Mouse (Mus musculus) lung, postnatal 14 days (tissue): ENCODE data around the gene Lyst.
A peak's percentile ranks its signal among the peaks of the same experiment; 100 is the strongest.
"Not testable (repeated sequence)": the region's sequence is repeated elsewhere in the genome, so short reads cannot be mapped to it uniquely, and the experiment has no call there.

Source experiments
- DNase-seq: peaks from one replicate; pipeline ENCODE4 v3.0.0; 2021

Lyst gene

DNA sequence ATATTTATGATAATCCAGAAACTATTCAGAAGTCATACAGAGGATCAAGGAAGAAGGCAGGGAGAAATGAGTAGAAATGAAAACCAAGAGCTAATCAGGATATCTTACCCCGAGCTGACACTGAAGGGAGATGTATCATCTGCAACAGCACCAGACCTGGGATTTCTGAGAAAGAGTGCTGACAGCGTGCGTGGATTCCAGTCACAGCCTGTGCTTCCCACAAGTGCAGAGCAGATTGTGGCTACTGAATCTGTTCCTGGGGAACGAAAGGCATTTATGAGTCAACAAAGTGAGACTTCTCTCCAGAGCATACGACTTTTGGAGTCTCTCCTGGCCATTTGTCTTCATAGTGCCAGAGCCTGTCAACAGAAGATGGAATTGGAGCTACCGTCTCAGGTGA is 47.8 kb downstream of the Lyst start:
- no peak for DNase-seq

DNA sequence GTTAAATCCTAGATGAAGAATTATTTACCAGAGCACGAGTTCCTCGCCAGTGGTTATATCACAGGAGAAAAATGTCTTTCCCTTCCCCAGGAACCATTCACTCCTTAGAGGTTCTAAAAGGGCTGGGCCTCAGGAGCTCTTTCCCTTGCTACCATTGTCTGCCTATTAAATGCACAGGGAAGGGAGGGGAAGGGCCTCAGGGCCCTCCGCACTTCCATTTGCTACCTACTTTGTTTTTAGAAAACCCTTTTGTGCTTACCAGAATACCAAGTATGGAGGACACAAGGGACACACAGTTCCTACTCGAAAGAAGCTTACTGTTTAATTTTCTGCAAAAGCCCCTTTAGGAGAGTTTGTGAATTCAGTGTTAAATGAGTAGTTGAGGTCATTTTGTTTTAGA is 48.5 kb downstream of the Lyst start:
- DNase-seq: no peak

DNA sequence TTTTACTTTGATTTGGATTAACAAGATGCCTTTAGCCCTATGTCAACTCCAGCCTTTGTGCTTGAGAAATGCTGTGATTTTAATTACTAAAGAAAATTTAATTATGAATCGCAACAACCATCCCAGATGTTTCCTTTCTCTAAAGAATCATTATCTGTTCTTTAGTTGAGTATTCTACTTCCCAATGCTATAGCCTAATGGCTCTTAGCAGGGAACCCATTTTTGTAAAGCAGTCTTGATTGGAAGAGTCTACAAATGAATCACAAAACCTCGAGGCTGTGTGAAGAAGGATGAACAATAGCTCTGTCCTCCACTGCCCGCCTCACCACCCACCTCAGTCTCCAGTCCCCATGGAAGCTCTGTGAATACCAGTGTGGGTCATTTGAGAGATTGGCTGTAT is 57.1 kb downstream of the Lyst start:
- no peak for DNase-seq

DNA sequence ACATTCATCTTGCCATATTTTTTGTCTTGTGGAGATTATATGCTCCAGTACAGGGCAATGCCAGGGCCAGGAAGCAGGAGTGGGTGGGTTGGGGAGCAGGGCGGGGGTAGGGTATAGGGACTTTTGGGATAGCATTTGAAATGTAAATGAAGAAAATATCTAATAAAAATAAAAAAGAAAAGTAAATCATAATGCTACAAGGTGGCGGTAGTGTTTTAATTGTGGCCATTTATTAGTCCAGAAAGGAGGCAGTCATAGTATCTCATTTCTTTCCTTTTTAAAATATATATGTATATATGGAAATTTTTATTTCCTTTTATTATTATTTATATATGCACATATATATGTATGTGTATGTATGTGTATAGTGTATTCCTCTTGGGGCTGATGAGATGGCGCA is 65.3 kb downstream of the Lyst start:
- DNase-seq: no peak

DNA sequence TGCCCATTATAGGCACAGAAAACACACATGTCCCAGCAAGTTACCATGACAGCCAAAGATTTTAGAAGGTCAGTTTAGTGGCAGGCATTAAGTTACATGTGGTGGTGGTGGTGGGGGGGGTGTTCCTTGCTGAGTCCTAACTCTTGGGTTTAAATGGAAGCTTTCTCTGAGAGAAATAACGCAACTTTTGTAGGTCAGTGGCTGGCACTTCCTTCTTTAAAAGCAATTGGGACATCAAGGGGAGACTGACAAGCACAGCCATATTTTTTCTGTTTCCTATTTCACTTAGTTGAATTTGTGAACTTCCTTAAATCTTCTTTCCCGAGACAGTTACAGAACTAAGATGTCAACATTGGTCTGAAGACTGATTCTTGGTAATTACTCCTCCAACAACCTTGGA is 75.9 kb downstream of the Lyst start:
- DNase-seq: not testable (repeated sequence)

DNA sequence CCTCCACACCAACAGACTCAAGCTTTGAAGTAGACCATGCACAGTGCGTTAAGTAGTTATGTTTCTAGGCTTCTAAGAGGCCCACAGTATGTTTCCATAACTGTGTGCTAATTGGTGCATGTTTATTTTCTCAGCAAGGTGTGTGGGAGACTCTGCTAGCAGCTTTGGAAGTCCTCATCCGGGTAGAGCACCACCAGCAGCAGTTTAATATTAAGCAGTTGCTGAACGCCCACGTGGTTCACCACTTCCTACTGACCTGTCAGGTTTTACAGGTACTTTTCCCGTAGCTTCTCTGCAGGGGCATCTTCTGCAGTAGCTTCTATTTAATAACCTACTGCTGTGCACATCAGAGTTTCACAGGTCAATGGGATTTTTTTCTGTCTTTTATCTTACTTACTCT is 80.5 kb downstream of the Lyst start:
- no peak for DNase-seq

DNA sequence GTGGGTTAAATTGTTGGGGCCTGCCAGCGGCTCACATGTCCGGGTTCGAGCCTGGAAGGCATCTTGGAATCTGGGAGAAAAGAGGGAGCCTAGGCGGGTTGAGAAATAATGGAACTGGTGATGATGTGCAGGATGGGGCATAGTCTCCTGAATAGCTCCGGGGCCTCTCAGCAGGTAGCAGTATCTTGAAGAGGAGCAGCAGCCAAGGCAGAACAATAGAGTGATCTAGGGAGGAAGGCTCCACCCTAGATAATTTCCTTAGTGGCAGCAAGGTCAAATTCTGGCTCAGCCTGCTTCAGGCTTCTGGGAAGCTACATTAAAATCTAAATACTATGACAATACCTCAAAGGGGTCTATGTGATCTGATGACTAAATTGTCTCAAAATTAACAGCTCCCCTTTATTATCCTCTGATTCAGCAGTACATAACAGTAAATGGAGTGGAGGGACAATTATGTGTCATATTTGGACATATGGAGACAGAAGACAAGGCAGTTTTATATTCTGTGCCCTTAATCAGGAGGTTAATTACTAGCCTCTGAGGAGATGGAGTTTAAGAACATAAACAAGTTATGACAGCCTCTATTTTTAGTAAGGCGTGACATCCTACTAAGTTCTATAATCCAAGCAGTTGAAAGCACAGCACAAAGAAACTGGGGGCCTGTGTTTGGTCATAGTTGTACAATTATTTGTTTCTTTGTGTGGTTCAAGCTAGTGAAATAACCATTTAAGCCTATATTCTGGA is 81.6 kb downstream of the Lyst start:
- DNase-seq: no peak

DNA sequence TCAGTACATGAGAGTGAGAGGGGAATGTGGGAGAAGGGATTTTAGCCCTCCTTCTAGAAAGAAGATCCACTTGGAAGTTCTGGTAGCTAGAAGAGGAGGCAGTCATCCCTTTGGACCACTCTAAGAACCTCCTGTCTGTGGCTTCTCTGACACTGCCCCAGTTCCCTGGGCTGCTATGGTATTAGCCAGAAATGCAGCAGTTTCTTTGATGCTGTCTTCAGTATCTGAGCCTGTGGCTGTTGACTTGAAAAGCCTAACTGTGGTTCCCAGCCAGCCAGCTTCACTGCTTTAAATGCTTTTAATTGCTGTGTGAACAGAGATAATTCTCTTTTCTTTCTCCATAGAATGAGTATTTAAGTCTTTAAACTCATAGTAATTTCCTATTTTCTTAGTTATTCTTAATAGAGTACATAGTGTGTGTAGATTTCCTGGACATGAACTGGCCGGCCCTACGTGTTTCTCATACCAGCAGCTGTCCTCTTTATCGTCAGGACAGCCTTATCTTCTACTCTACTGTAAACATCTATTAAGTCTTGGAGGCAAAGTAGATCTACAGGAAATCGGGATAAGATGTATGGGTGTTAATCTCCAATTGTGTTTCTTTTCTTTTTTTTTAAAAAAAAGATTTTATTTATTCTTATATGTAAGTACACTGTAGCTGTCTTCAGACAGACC is 84.6 kb downstream of the Lyst start:
- DNase-seq: no peak

DNA sequence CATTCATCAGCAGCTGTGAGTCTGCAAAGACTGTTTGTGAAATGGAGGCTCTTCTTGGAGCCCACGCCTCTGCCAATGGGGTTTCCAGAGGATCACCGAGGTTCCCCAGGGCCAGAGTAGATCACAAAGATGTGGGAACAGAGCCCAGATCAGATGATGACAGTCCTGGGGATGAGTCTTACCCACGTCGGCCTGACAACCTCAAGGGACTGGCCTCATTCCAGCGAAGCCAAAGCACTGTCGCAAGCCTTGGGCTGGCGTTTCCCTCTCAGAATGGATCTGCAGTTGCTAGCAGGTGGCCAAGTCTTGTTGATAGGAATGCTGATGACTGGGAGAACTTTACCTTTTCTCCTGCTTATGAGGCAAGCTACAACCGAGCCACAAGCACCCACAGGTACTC is 87.7 kb downstream of the Lyst start:
- DNase-seq: no peak

DNA sequence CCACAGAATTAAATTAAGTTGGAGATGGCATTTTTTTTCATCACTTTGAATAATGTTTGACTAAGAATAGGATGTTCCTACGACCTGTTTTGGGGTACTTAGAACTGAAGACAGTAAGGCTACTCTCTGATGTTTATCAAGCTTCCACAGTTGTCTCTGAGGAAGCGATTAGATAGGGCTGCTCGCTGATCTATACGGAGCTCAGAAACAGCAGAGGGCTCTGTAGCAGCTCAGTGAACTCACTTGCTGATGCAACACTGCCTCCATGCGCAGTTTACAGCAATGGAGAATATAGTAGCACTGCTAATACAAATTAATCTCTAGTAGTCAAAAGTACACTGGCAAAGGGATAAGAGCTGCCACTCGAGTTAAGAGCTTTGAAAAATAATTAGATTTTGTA is 91.4 kb downstream of the Lyst start:
- DNase-seq: no peak

DNA sequence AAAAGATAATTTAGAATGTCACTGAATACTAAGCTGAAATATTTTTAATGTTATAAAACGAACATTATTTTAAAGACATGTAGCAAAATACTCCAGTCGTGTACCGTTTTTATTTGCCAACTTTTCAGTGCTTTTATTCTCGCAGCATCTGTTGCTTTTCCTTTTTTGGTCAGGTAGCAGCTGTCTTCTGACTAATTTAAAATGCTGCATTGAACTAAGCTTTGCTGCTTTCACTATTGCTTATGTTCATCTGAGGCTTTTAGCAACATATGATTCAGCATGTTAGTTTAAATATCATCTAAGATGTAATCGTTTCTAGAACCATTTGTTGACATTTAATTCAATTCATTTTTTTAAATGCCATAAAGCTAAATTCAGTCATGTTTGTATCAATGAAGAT is 113.3 kb downstream of the Lyst start:
- DNase-seq: no peak

DNA sequence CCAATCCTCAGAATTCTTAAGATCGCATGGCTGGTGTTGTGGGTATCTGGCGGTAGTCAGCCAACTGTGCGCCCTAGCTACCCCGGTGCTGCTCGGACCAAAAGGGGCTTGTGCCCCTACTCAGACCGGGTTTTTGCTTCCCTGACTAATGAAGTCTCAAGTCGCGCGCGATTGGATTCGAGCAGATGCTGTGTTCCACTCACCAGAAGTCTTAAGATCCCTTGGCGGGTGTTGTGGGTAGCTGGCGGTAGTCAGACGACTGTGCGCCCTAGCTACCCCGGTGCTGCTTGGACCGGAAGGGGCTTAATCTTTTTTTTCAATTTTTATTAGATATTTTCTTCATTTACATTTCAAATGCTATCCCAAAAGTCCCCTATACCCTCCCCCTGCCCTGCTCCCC is 131.2 kb downstream of the Lyst start:
- DNase-seq: not testable (repeated sequence)

DNA sequence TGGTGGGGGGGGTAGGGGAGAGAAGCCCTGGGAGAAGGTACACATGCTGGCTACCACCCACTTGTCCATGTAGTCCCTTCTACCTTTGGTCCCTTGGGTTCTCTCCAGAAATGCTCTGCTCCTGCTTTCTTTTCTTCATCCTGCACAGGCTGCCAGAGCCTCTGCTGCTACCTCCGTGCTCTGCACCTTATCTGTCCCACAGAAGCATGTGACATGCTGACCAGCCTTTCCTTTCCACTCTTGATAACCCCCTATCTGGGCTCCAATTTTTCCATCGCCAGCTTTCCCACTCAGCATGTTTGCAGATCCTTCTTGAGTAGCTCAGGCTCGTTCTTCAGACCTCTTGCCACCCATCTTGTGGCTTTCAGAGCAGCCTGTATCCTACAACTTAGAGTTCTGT is 133.1 kb downstream of the Lyst start:
- no peak for DNase-seq

DNA sequence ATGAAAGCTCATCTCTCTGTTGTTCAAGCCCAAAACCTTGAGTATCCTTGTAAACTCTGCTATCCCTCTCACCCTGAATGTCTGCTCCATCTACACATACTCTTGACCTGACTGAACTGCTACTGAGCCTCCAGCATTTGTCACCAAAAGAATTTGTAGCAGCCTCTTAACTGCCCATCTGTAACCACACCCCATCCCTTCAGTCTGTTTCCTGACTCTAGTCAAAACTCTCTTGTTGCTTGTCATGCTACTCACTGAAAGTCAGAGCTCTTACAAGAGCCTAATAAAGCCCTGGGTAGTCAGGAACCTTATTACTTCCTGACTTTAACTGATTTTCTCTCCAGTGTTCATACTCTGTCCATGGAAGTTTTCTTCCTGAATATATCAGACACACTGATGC is 133.6 kb downstream of the Lyst start:
- no peak for DNase-seq

DNA sequence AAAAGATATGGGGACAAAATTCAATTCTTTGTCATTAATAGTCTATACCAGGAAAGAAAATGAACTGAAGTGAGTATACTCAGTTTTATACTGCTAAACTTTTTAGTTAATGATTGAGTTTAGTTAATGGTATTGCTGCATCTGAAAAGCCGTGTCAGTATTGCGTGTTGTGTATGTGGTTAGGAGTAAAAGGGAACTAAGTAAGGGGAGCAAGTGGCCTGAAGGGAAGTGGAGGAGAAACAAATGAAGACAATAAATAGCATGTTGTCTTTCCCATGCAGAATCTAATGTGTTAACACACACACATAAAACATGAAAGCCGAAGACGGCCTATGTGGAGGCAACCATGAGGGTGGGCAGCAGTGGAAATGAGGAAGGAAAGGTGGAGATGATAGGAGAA is 149.0 kb downstream of the Lyst start:
- no peak for DNase-seq

DNA sequence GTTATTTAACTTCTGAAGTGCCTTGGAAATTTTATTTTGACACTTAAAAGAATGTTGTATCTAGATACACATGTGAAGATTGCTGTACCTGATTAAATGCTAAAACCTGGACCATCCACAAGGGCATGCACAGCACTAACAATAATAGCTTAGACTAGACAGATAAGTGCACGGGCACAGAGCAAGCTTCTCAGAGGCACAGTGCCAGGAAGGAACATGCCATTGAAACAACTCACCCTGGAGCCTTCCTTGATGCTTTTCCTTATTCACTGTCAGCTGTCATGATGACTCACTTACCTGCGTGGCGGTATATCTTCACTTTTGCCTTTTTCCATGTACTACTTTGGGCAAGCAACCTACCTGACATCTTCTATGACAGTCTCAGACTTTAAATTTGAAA is 155.7 kb downstream of the Lyst start:
- DNase-seq: no peak

DNA sequence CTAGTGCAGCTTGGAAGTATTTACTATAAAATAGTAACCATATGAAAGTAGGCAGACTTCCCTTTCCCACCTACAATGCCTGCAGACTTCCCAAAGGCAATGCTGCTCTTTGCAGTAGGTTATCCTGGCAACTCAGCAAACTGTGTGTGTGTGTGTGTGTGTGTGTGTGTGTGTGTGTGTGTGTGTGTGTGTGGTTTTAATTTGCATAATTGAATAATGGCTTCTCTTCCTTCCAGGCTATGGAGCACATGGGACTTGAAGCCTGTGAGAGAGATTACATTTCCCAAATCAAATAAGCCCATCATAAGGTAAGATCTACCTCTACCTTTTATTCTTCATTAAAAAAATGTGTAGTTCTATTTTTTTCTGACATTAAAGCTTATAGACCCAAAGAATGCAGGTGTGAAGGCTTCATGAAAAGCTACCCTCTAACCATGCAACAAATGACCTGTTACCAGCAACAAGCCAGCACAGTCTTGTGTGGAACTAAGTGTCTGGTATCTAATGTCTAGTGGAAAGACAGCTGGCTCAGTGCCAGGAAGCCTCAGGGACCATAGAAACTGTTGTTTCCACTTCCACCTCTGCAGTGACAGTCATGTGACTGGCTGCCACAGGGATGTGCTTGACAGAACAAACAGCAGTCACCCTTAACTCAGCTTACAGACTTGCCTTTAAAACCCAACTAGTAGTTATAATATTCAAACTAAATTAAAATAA is 185.7 kb downstream of the Lyst start:
- DNase-seq: peak; percentile 31

DNA sequence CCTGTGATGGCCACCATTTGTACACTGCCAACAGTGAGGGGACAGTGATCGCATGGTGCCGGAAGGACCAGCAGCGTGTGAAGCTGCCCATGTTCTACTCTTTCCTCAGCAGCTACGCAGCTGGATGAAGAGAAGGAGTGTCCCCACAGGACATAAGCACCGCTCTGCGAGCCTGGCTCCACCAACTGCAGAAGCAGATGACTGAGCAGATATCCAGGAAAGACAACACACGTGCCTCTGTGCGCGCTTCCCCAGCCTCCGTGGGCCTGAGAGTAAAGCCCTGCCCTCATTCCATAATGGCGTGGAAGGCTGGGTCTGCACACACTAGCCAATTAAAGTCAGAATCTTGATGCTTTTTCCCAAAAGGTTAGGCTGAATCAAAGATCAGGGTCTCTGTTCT is 186.9 kb downstream of the Lyst start:
- no peak for DNase-seq

DNA sequence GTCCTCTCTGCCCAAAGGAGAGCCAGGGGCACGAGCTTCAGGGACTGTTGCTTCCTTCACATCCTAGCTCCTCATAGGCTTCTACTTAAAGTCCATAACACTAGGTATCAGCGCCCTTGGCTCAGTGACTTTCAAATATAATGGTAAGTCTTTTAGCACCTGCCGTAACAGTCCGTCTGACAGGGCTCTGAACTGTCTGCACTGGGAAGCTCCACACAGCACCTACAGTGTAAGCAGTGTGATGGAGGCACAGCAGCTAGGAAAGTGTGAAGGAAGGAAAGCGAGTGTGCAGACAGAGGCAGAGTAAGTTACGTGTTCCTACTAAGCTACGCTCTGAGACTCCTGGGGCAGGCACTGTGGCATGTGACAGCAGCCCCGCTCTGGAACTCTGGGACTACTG is 187.5 kb downstream of the Lyst start:
- no peak for DNase-seq

DNA sequence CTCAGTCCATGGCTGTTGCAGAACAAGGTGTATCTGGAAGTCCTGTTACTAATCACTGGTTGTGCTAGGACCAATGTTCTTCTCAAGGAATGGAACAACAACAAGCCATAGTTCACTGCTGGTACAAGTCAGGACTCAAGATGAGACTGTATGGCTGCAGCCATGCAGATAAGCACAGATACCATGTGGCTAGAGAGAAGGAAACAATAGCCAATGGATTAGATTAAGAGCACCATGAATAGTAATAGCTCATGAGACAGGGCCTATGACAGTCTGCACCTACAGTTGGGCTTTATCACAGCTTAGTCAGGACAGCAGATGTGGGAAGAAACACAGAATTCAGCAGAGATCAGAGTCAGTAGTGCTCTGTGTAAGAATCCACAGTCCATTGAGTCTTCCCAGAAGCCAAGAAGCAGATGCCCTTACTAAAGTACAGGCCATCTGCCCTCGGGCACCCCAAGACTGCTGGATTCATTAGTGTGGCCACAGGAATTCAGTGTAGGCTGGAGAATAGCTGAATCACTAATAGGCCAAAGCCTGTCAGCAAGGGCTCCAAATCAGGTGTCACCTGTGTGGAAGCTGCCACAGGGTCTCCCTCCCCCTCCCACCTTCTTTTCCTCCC is 188.8 kb downstream of the Lyst start:
- DNase-seq: no peak

DNA sequence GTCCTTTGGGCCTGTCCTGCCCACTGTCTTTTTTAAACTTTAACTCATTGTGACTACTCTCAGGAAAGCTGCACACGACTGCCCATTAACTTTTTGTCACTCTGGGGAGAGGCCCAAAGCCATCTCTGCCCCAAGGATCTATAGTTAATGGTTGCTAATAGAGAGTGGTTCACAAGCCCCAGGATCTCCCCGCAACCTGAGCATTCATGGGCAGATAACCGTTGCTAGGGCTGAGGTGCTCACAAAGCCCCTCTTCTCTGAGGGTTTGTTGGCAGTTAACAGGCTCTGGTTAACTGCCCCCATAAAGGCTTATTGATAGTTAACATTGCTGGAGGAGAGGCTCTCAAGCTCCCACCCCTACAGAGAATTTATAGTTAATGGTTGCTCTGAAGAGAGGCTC is 190.1 kb downstream of the Lyst start:
- no peak for DNase-seq

DNA sequence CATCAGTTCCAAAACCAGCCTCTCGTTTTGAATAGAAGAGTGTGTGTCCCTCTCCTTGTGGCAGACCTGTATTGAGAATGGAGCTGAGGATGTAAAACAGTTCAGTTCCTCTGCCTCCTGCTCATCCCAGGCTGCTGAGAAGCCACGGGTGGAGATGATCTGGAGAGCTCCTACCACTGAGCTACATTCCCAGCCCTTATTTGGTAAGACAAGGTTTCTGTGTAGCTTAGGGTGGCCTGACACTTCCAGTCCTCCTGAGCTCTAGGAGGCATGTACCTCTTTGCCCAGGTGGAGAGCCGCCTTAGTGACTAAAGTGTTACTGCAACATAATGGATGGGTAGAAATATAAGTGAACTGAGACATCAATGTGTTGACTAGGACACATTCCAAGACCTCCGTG is 190.8 kb downstream of the Lyst start:
- no peak for DNase-seq

DNA sequence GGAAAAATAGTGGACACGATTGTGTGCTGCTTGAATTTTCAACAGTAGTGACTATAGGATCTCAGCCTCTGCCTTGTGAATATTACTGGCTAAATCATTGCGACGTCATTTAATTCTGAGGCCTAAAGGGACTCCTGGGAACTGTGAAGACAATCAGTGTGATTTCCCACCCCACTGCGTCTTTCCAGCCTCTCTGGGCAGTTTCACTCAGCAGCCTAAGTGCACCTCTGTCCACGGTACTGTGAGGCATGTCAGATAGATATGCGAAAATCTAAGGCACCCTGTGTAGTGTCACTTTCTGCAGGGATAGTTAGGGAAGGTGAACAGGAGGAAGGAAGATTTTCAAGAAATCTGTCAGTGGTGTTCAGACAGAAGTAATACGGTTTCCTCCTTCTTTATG is 193.1 kb downstream of the Lyst start:
- no peak for DNase-seq

DNA sequence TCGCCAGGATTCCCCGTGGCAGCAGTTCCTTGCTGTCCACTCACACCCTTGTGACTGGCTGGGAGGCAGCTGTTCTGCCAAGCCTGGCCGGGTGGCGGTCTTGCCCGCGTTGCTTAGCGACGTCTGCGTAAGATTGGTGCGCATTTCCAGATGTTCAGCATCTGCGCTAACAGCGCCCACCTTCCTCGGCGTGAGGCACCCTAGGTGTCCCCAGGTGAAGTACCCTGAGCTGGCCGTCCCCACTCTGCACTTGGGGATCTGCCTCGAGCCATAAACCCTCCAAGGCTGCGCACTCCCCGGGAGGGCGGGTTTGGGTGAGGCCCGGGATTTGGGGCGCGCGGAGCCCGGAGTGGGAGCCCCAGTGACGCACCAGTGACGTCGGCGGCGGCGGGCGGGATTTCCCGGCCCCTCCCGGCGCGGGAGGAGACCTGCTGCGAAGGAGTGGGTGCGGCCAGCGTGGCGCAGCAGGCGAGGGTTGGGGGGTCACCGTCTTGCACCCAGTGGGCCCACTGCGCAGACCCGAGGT is 193.8 kb downstream of the Lyst start, which contains the start of gene Gng4:
TSS of gene Gng4 (plus strand) at position 166 of the 526 bp plus-strand sequence.
- peak; percentile 46 for DNase-seq
